Mouse (Mus musculus) myocyte (in vitro differentiated cells): ENCODE results near the gene Rad18. TPM values are rescaled to one million over a fixed set of nuclear protein-coding genes. Genes with fewer than 3 reads are reported as not detected.

ENCODE experiments used
- H3K27me3 ChIP-seq: one replicate; pipeline ENCODE4 v1.6.1; 2011; ENCODE audit not compliant: control insufficient read depth, insufficient read depth, insufficient read length
- H3K36me3 ChIP-seq: one replicate; pipeline ENCODE4 v1.6.1; 2011; ENCODE audit not compliant: control insufficient read depth, insufficient read depth
- H3K4me2 ChIP-seq: one replicate; pipeline ENCODE4 v1.6.1; 2011; ENCODE audit warnings: low read depth, control low read depth
- H3K4me3 ChIP-seq: one replicate; pipeline ENCODE4 v1.5.1; 2011; ENCODE audit warnings: mild to moderate bottlenecking, control low read depth, moderate library complexity
- H3K79me2 ChIP-seq: one replicate; pipeline ENCODE4 v1.6.1; 2011; ENCODE audit not compliant: control insufficient read depth, insufficient read depth
- H3ac ChIP-seq: one replicate; pipeline ENCODE4 v1.6.1; 2011; ENCODE audit not compliant: control insufficient read depth, insufficient read length
- CEBPB ChIP-seq: IDR thresholded peaks from 2 replicates; pipeline ENCODE4 v1.6.1; 2011; ENCODE audit warnings: mild to moderate bottlenecking, moderate library complexity; ENCODE audit not compliant: poor library complexity, insufficient read depth, severe bottlenecking
- E2F4 ChIP-seq: IDR thresholded peaks from one replicate; pipeline ENCODE4 v1.6.1; 2011; ENCODE audit warnings: mild to moderate bottlenecking, control low read depth, moderate library complexity; ENCODE audit not compliant: insufficient read depth
- MAX ChIP-seq: IDR thresholded peaks from one replicate; pipeline ENCODE4 v1.6.1; 2011; ENCODE audit warnings: low read depth, mild to moderate bottlenecking, control low read depth
- MYOD1 ChIP-seq, 3 experiments: IDR thresholded peaks; one replicate each; pipeline ENCODE4 v1.6.1; 2011; ENCODE audit warnings: control low read depth in 2 of 3, low read depth in 2 of 3, mild to moderate bottlenecking in 2 of 3, moderate library complexity in 1 of 3; ENCODE audit not compliant: insufficient read length in 2 of 3, control insufficient read depth in 1 of 3
- MYOG ChIP-seq, 3 experiments: IDR thresholded peaks; one replicate each; pipeline ENCODE4 v1.6.1; 2011; ENCODE audit warnings: control low read depth in 2 of 3, low read depth in 2 of 3, mild to moderate bottlenecking in 2 of 3; ENCODE audit not compliant: insufficient read length in 2 of 3, control insufficient read depth in 1 of 3, insufficient read depth in 1 of 3
- POLR2A ChIP-seq: IDR thresholded peaks from one replicate; pipeline ENCODE4 v1.6.1; 2011; ENCODE audit warnings: low read depth, mild to moderate bottlenecking, control low read depth, moderate library complexity; ENCODE audit not compliant: insufficient read length
- POLR2AphosphoS2 ChIP-seq: IDR thresholded peaks from one replicate; pipeline ENCODE4 v1.6.1; 2011; ENCODE audit warnings: low read depth, control low read depth; ENCODE audit not compliant: insufficient read length
- REST ChIP-seq: IDR thresholded peaks from one replicate; pipeline ENCODE4 v1.6.1; 2011; ENCODE audit warnings: mild to moderate bottlenecking, control low read depth, moderate library complexity; ENCODE audit not compliant: insufficient read depth, insufficient read length
- SRF ChIP-seq: IDR thresholded peaks from one replicate; pipeline ENCODE4 v1.6.1; 2011; ENCODE audit warnings: low read depth; ENCODE audit not compliant: control insufficient read depth, insufficient read length
- TCF12 ChIP-seq: IDR thresholded peaks from one replicate; pipeline ENCODE4 v1.6.1; 2011; ENCODE audit warnings: mild to moderate bottlenecking, control low read depth; ENCODE audit not compliant: poor library complexity, insufficient read depth, severe bottlenecking
- TCF3 ChIP-seq: IDR thresholded peaks from one replicate; pipeline ENCODE4 v1.6.1; 2011; ENCODE audit warnings: low read depth, control low read depth; ENCODE audit not compliant: insufficient read length
- USF1 ChIP-seq: IDR thresholded peaks from one replicate; pipeline ENCODE4 v1.6.1; 2011; ENCODE audit warnings: low read depth, mild to moderate bottlenecking, control low read depth, moderate library complexity
- polyA plus RNA-seq: library from polyadenylated mRNA; unstranded; fragments of >200 nt; fragmentation: generic; extraction: Trizol; gene quantifications from one replicate; pipeline ENCODE4 v1.2.1, GENCODE M21; 2012; ENCODE audit warnings: missing spikeins

The Rad18 gene
- polyA plus RNA-seq, 1 experiment: 2.8 TPM

DNA sequence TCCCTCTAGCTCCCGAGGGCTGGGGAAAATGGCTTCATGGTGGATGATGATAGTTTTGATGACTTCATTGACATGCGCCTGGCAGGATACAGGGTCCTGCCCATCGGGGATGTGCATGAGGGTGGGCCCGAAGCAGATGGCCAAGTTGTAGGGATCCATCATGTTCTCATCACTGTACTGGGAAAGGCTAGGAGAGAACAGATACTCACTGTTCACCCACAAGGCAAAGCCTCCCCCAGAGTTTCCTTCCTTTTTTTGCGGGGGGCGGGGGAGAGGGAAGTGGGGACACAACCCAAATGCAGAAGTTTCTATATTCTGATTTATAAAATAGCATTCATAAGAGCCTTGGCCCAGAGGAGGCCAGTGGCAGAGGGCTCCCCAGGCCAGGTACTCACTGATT is 42.4 kb upstream of the Rad18 start:
- TF ChIP-seq POLR2A (no peak), MYOD1 (IDR thresholded peaks at IDR 0.05; ENCODE audit: control insufficient read depth in 1 of 3, insufficient read length in 2 of 3, low read depth in 2 of 3) (no peak), SRF (no peak), REST (no peak), TCF3 (no peak), MYOG (IDR thresholded peaks at IDR 0.05; ENCODE audit: control insufficient read depth in 1 of 3, insufficient read depth in 1 of 3, insufficient read length in 2 of 3, low read depth in 2 of 3) (no peak), POLR2AphosphoS2 (no peak), E2F4 (no peak), MAX (no peak), CEBPB (no peak), TCF12 (no peak), USF1 (no peak)
- H3K36me3 ChIP-seq: no peaks in the 10 kb centered on the region
- no peaks in the 10 kb centered on the region for H3K79me2 ChIP-seq
- H3ac ChIP-seq: no peak overlapping the region
- no peak overlapping the region for H3K4me2 ChIP-seq
- no peak overlapping the region for H3K4me3 ChIP-seq
- no peaks in the 10 kb centered on the region for H3K27me3 ChIP-seq

GRCm38 (mm10) chr6:112736471-112736870 is 40.0 kb upstream of the Rad18 start:
- Histone ChIP-seq H3ac (no peak overlapping the region), H3K4me3 (no peak overlapping the region), H3K27me3 (no peaks in the 10 kb centered on the region), H3K79me2 (no peaks in the 10 kb centered on the region), H3K36me3 (no peaks in the 10 kb centered on the region), H3K4me2 (no peak overlapping the region)
- TF ChIP-seq TCF12: no peak
- no peak for TF ChIP-seq MYOD1 (IDR thresholded peaks at IDR 0.05; ENCODE audit: control insufficient read depth in 1 of 3, insufficient read length in 2 of 3, low read depth in 2 of 3)

DNA sequence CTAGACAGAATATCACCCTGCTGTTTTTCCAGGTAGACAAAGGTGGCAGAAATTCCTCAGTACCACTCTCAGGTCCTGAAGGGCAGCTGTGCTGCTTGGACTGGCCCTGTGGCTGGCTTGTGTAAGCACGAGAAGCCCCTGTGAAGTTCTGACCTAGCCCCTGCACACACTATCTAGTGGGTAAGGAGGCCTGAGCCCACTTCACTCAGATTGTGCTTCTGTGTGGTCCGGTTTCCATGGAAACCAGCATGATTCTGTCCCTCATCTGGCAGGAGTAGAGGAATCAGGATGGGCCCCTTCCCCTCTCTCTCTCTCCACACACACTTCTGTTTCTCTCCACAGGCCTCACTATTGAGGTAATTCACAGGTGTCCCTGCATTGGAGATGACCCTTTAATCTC is 38.6 kb upstream of the Rad18 start:
- no peak overlapping the region for H3ac ChIP-seq
- peaks cover 5% of the 10 kb centered on the region for H3K36me3 ChIP-seq
- TF ChIP-seq MAX: no peak
- no peak for TF ChIP-seq POLR2A
- TF ChIP-seq TCF12: no peak
- no peak for TF ChIP-seq SRF
- no peak for TF ChIP-seq MYOD1 (IDR thresholded peaks at IDR 0.05; ENCODE audit: control insufficient read depth in 1 of 3, insufficient read length in 2 of 3, low read depth in 2 of 3)
- no peak for TF ChIP-seq CEBPB
- TF ChIP-seq TCF3: no peak
- TF ChIP-seq MYOG (IDR thresholded peaks at IDR 0.05; ENCODE audit: control insufficient read depth in 1 of 3, insufficient read depth in 1 of 3, insufficient read length in 2 of 3, low read depth in 2 of 3): no peak
- no peak for TF ChIP-seq POLR2AphosphoS2
- TF ChIP-seq E2F4: no peak
- TF ChIP-seq REST: no peak
- no peak for TF ChIP-seq USF1
- H3K79me2 ChIP-seq: no peaks in the 10 kb centered on the region
- H3K4me2 ChIP-seq: no peak overlapping the region
- no peaks in the 10 kb centered on the region for H3K27me3 ChIP-seq
- no peak overlapping the region for H3K4me3 ChIP-seq

DNA sequence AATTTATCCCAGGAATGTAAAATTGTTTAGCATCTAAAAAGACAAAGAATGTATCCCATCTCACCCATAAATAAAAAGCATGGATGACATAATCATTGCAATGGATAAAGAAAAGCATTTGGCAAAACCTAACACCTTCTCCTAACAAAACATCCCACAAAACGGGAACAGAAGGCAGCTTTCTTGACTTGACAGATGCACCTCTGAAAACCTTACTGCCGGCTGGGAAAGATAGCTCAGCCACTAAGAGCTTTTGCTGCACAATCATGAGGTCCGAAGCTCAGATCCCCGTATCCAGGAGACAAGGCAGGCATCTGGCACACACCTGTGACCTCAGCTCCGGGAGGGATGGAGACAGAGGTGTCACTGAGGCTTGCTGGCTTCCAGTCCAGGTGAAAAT is 37.5 kb upstream of the Rad18 start:
- no peak for TF ChIP-seq MYOG (IDR thresholded peaks at IDR 0.05; ENCODE audit: control insufficient read depth in 1 of 3, insufficient read depth in 1 of 3, insufficient read length in 2 of 3, low read depth in 2 of 3)
- TF ChIP-seq MYOD1 (IDR thresholded peaks at IDR 0.05; ENCODE audit: control insufficient read depth in 1 of 3, insufficient read length in 2 of 3, low read depth in 2 of 3): no peak
- TF ChIP-seq REST: no peak
- no peak for TF ChIP-seq USF1
- no peak for TF ChIP-seq POLR2AphosphoS2
- no peak for TF ChIP-seq TCF12
- TF ChIP-seq CEBPB: no peak
- no peak for TF ChIP-seq POLR2A
- TF ChIP-seq MAX: no peak
- TF ChIP-seq SRF: no peak
- no peak for TF ChIP-seq E2F4
- TF ChIP-seq TCF3: no peak
- no peak overlapping the region for H3ac ChIP-seq
- no peak overlapping the region for H3K4me3 ChIP-seq
- no peaks in the 10 kb centered on the region for H3K27me3 ChIP-seq
- H3K79me2 ChIP-seq: no peaks in the 10 kb centered on the region
- H3K36me3 ChIP-seq: peaks cover 5% of the 10 kb centered on the region
- H3K4me2 ChIP-seq: no peak overlapping the region

DNA sequence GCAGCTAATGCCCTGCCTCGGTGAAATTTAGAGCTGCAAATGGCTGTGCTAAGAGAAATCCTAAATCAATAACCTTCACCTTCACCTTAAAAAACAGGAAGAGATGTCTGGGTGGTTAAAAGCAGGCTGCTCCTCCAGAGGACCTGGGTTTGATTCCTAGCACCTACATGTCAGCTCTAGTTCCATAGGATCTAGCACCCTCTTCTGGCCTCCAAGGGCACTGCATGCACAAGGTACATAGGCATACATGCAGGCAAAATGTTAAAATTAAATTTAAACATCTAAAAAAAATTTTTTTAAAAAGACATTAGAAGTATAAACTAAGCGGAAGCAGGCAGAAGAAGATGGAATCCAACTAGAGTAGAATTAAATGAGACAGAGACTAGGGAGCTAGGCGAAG is 35.9 kb upstream of the Rad18 start:
- Histone ChIP-seq H3ac (no peak overlapping the region), H3K4me2 (no peak overlapping the region), H3K27me3 (no peaks in the 10 kb centered on the region), H3K36me3 (peaks cover 5% of the 10 kb centered on the region), H3K4me3 (no peak overlapping the region), H3K79me2 (no peaks in the 10 kb centered on the region)
- TF ChIP-seq REST (no peak), MAX (no peak), USF1 (no peak), MYOG (IDR thresholded peaks at IDR 0.05; ENCODE audit: control insufficient read depth in 1 of 3, insufficient read depth in 1 of 3, insufficient read length in 2 of 3, low read depth in 2 of 3) (no peak), MYOD1 (IDR thresholded peaks at IDR 0.05; ENCODE audit: control insufficient read depth in 1 of 3, insufficient read length in 2 of 3, low read depth in 2 of 3) (no peak), TCF12 (no peak), TCF3 (no peak), SRF (no peak), POLR2AphosphoS2 (no peak), E2F4 (no peak), POLR2A (no peak), CEBPB (no peak)
